13 mouse cellular contexts compared by ENCODE assay signal in genomic region chr12:79471868-79472267, GRCm38 (mm10).
DNase-seq lines count a peak whose midpoint lies in the region; ATAC-seq and TF ChIP-seq lines count a peak whose summit lies in the region.
"Had no signal": no experiment of that assay in that cellular context is flagged by ENCODE, and none has a peak within 500 bp of the region (broad histone marks: within the 10 kb centered on the region; RNA-seq: fewer than 3 reads in every experiment).

No protein-coding gene starts in this region.

- in situ Hi-C loops in Patski (cut with MboI; ENCODE audit: low pct_unique_long_range_greater_than_20kb), result no loop called here

- no peaks in the 10 kb centered on the region for H3K79me2 ChIP-seq in heart, adult 2 months (replicated peaks; ENCODE audit: control insufficient read depth, insufficient read depth, low read length)

- WGBS in heart, adult 2 months, result 12% methylated on average over 2 of the region's 2 CpGs

- peak; percentile 13 to 27 for DNase-seq in heart, adult 9 months (ENCODE audit: low spot score in 2 of 2)
- DNase-seq in heart, adult 2 months, result no peak
- DNase-seq in 3T3-L1 (ENCODE audit: low read depth, low spot score) (peak; percentile 99), Patski (ENCODE audit: low read depth, low spot score) (peak; percentile 39)
- DNase-seq in heart, postnatal 10 days, result peak; percentile 51 to 53
- no peak for DNase-seq in gastrocnemius, postnatal 36 days
- DNase-seq in left cerebral cortex, postnatal 10 days (ENCODE audit: extremely low spot score in 1 of 2, low spot score in 2 of 2), result no peak
- no peak for DNase-seq in left cerebral cortex, adult 18-20 months (ENCODE audit: low spot score in 2 of 2)
- DNase-seq: cerebellum, adult 9-11 months; kidney, postnatal 14 days; lung, adult 2 months; thymus, postnatal 36 days had no signal

- no peaks in the 10 kb centered on the region for H3K27me3 ChIP-seq in heart, adult 2 months (ENCODE audit: control insufficient read depth, insufficient read depth, low read length)
- no peaks in the 10 kb centered on the region for H3K27me3 ChIP-seq in Patski
- H3K27me3 ChIP-seq: limb, embryonic 13.5 days had no signal

- TF ChIP-seq POLR2A in heart, adult 2 months (IDR thresholded peaks at IDR 0.05; ENCODE audit: insufficient read depth, low read depth, low read length), result no peak

- POLR2A ChIA-PET in Patski (lab: Charles Lee), result no interaction called here

- no peak overlapping the region for H3K27ac ChIP-seq in heart, adult 2 months
- H3K27ac ChIP-seq: limb, embryonic 13.5 days had no signal

- H3K36me3 ChIP-seq in heart, adult 2 months (ENCODE audit: control insufficient read depth, insufficient read depth, low read length), result no peaks in the 10 kb centered on the region
- H3K36me3 ChIP-seq: limb, embryonic 13.5 days had no signal

- no peak for TF ChIP-seq CTCF in heart, adult 2 months (IDR thresholded peaks at IDR 0.05)
- no peak for TF ChIP-seq CTCF in Patski (IDR thresholded peaks at IDR 0.05)

- no peak for TF ChIP-seq EP300 in heart, adult 2 months (IDR thresholded peaks at IDR 0.05; ENCODE audit: insufficient read depth, low read depth, low read length)

- CTCF ChIA-PET in Patski (lab: Charles Lee), result no interaction called here

- no peak overlapping the region for H3K4me3 ChIP-seq in heart, adult 2 months
- H3K4me3 ChIP-seq: limb, embryonic 13.5 days had no signal

- intact Hi-C loops in heart, adult 2 months (cut with DNase I), result no loop called here
- intact Hi-C loops in heart, postnatal 10 days (cut with DNase I), result no loop called here
- intact Hi-C loops in gastrocnemius, postnatal 36 days (cut with DNase I), result no loop called here
- intact Hi-C loops in left cerebral cortex, postnatal 10 days (cut with DNase I), result no loop called here

- H3K9ac ChIP-seq in heart, adult 2 months (ENCODE audit: low read depth, low read length), result no peak overlapping the region
- H3K9ac ChIP-seq: limb, embryonic 13.5 days had no signal

- H3K4me1 ChIP-seq in heart, adult 2 months (ENCODE audit: control insufficient read depth, insufficient read depth, low read length), result peaks cover 4% of the 10 kb centered on the region

- ATAC-seq in Patski, result no peak

Comparison
In these comparisons a context has a peak if more than half of its experiments do, and no peak if none do; other contexts are left out.
1. DNase-seq: peak in heart, adult 9 months (2 of 2), 3T3-L1 (single experiment), Patski (single experiment) and heart, postnatal 10 days (2 of 2); none in heart, adult 2 months (0 of 2), gastrocnemius, postnatal 36 days (0 of 2), left cerebral cortex, postnatal 10 days (0 of 2) and left cerebral cortex, adult 18-20 months (0 of 2).